Mouse (Mus musculus) limb, embryonic 12.5 days (tissue): Measurements from ENCODE around the gene Fam206a. TPM values are rescaled to one million over a fixed set of nuclear protein-coding genes. Genes with fewer than 3 reads are reported as not detected.

Source experiments
- ATAC-seq: fragments of 200-750 bp; cut with Nextera tagmentation; 2 replicates; pipeline ENCODE4 v1.8.0; 2017; ENCODE audit warnings: low read depth, moderate TSS enrichment; ENCODE audit not compliant: insufficient number of reproducible peaks, insufficient read depth, low FRiP score, low TSS enrichment
- H3K27ac ChIP-seq: fragments of 300-500 bp; sonication (generic); 2 replicates; pipeline ENCODE4 v1.5.1; 2016; ENCODE audit warnings: mild to moderate bottlenecking, moderate library complexity
- H3K27me3 ChIP-seq: fragments of 300-500 bp; sonication (generic); 2 replicates; pipeline ENCODE4 v1.6.1; 2016; ENCODE audit warnings: mild to moderate bottlenecking, moderate library complexity
- H3K36me3 ChIP-seq: fragments of 300-500 bp; sonication (generic); 2 replicates; pipeline ENCODE4 v1.6.1; 2016; ENCODE audit warnings: mild to moderate bottlenecking, moderate library complexity
- H3K4me1 ChIP-seq: fragments of 300-500 bp; sonication (generic); replicated peaks from 2 replicates; pipeline ENCODE4 v1.6.1; 2016
- H3K4me2 ChIP-seq: fragments of 300-500 bp; sonication (generic); 2 replicates; pipeline ENCODE4 v1.6.1; 2016; ENCODE audit warnings: mild to moderate bottlenecking, moderate library complexity
- H3K4me3 ChIP-seq: fragments of 300-500 bp; sonication (generic); replicated peaks from 2 replicates; pipeline ENCODE4 v1.5.1; 2016; ENCODE audit warnings: mild to moderate bottlenecking
- H3K9ac ChIP-seq: fragments of 300-500 bp; sonication (generic); replicated peaks from 2 replicates; pipeline ENCODE4 v1.6.1; 2016; ENCODE audit warnings: mild to moderate bottlenecking, moderate library complexity
- H3K9me3 ChIP-seq: fragments of 300-500 bp; sonication (generic); 2 replicates; pipeline ENCODE4 v1.6.1; 2016; ENCODE audit warnings: mild to moderate bottlenecking, moderate library complexity
- WGBS: fragments of 180-500 bp; shearing (Covaris S2); methylation state at CpG from one replicate; pipeline ENCODE4 v1.1.7; 2016; 5-methylcytosine and 5-hydroxymethylcytosine counted together
- polyA plus RNA-seq: library from polyadenylated mRNA; unstranded; fragments of >200 nt; fragmentation: Nextera tagmentation; extraction: Ambion mirVana; gene quantifications from 2 replicates; pipeline ENCODE4 v1.2.1, GENCODE M21; 2016

Fam206a gene
- polyA plus RNA-seq, 1 experiment from 2014 or later: 21.0 TPM

DNA sequence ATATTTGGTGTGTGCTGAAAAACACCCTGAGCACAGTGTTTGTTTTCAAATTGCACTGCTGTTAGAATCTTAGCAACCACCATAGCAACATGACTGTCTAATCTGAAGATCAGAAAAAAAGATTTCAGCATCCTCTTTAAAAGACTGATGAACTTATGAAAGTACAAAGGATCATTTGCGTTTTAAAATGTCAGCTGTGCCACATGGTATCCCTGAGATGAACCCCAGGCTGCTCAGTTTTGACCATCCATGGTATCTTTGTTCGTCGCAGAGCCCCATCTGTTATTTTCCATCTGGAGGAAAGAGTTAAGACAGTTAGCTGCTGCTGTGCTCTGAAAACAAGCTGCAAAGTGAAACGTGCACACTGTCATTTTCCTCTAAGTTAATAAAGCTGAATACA is 10.0 kb downstream of the Fam206a start:
- Histone ChIP-seq H3K9me3 (no peaks in the 10 kb centered on the region), H3K27ac (no peak overlapping the region), H3K27me3 (no peaks in the 10 kb centered on the region), H3K36me3 (peaks cover 45% of the 10 kb centered on the region), H3K9ac (no peak overlapping the region), H3K4me2 (no peak overlapping the region), H3K4me1 (peaks cover 13% of the 10 kb centered on the region; the same call in 1 of the 2 replicates), H3K4me3 (no peak overlapping the region)
- ATAC-seq: no peak
- 84% methylated on average over 4 of the region's 4 CpGs for WGBS

DNA sequence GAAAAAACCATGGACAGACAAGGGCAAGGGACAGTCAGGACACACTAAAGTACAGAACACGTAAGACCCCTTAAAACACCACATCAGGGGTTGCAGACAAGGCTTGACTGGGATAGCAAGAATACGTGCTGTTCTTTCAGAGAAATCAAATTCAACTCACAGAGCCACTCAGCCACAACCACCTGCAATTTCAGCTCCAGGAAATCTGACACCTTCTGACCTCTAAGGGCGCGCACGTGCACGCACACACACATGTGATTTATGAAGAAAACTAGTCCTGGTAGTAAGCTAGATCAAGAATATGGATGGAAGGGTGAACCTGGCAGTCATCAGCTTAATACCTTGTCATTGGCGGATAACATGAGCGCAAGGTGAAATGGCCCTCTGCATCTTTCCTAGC is 13.0 kb downstream of the Fam206a start:
- H3K4me3 ChIP-seq: no peak overlapping the region
- 48% methylated on average over 8 of the region's 8 CpGs for whole genome bisulfite sequencing
- H3K27ac ChIP-seq: 0 out of 2 replicates have a peak overlapping the region, but pooled peaks have one; percentile 24
- H3K9ac ChIP-seq: no peak overlapping the region
- no peak overlapping the region for H3K4me2 ChIP-seq
- peaks cover 13% of the 10 kb centered on the region; the same call in 1 of the 2 replicates for H3K4me1 ChIP-seq
- peaks cover 31% of the 10 kb centered on the region for H3K36me3 ChIP-seq
- no peaks in the 10 kb centered on the region for H3K27me3 ChIP-seq
- H3K9me3 ChIP-seq: no peaks in the 10 kb centered on the region
- ATAC-seq: peak; percentile 30; the same call in 1 of the 2 replicates

DNA sequence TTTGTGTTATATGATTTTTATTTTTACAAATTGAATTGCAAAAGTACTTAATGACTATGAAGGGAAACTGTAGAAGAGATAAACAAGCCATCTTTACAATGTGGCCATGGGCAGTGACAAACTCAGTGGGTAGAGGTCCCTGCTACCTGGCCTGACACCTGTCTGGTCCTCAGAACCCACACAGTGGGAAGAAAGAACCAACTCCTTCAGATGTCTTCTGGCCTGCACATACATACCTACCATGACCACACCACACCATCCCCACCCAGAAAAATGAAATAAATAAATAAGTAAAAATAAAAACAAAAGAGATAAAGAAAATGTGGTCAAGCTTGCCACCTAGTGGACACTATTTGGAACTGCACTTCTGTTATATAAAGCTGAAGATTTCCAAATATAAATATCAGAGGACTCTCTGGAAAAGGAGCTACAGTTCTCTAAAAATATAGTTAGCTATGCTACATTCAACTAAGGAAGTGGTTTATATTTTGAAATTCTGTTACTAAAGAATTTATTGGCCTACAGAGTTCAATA is 17.9 kb downstream of the Fam206a start:
- Histone ChIP-seq H3K27me3 (no peaks in the 10 kb centered on the region), H3K27ac (no peak overlapping the region), H3K9ac (no peak overlapping the region), H3K36me3 (peaks cover 15% of the 10 kb centered on the region; the same call in 1 of the 2 replicates), H3K4me1 (peaks cover 7% of the 10 kb centered on the region; the same call in 1 of the 2 replicates), H3K9me3 (no peaks in the 10 kb centered on the region), H3K4me3 (no peak overlapping the region), H3K4me2 (no peak overlapping the region)
- ATAC-seq: no peak

DNA sequence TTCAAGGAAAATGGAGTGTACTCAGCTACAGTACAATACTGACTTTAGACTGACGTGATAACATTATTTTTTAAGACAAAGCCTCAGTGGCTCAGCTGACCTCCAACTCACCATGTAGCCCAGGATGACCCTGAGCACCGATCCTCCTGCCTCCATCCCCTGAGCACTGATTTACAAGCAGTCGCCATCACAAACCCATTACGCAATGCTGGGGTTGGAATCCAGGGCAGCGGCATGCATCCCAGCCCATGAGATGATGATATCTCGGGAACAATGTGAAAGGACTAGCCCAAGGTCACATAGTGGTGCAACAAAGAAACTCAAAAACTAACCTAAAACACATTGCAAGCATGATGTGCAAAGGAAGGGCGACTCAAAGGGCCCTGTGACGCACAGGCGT is 22.1 kb downstream of the Fam206a start:
- ATAC-seq: no peak
- Histone ChIP-seq H3K4me2 (no peak overlapping the region), H3K9ac (no peak overlapping the region), H3K27ac (no peak overlapping the region), H3K27me3 (no peaks in the 10 kb centered on the region), H3K9me3 (no peaks in the 10 kb centered on the region), H3K36me3 (peaks cover 33% of the 10 kb centered on the region; the same call in 1 of the 2 replicates), H3K4me3 (no peak overlapping the region), H3K4me1 (peaks cover 4% of the 10 kb centered on the region)
- WGBS: 93% methylated on average over 9 of the region's 9 CpGs

DNA sequence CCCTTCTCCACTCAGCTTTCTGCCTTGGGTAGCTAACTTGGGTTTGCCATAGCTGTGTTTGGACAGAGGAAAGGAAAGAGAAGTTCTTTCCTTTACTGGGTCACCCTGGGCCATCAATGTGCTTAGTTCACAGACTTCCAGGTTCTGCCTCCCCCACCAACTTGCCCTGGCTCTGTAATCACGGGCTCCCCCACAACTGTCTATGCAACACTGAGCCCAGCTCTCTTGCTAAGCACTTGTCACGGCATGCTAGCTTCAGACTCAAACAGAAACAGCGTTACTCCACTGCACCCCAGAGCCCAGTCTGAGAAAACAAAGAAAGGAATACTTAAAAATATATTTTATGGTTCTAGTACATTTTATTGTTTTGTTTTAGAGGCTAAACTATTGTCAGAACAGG is 26.8 kb downstream of the Fam206a start:
- 69% methylated on average over 3 of the region's 3 CpGs for WGBS
- Histone ChIP-seq H3K4me2 (no peak overlapping the region), H3K27ac (peak overlapping the region; percentile 86), H3K4me1 (peaks cover 10% of the 10 kb centered on the region), H3K9me3 (no peaks in the 10 kb centered on the region), H3K36me3 (peaks cover 59% of the 10 kb centered on the region), H3K27me3 (no peaks in the 10 kb centered on the region), H3K9ac (no peak overlapping the region), H3K4me3 (no peak overlapping the region)
- ATAC-seq: no peak

DNA sequence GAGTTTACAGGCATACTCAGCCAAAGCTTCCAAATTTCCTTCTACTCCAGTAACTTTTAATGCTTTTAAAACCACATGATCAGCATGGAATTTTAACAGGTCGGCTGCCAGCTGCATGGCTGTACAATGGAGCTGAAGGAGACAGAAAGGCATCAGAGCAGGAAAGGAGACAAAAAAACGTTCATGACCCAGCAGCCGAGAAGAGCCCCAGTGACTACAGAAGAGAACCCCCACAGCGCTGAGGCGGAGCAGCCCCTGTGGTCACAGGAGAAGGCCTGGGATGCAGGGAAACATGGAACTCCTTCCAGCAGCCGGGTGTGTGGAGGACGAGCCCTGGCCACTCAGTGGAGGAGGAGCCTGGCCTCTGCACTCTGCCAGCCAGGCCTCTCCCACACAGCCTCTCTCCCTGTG is 27.4 kb downstream of the Fam206a start:
- H3K4me1 ChIP-seq: peaks cover 10% of the 10 kb centered on the region
- no peak overlapping the region for H3K4me3 ChIP-seq
- peak overlapping the region; percentile 9; the same call in 1 of the 2 replicates for H3K4me2 ChIP-seq
- peak overlapping the region; percentile 86 for H3K27ac ChIP-seq
- H3K36me3 ChIP-seq: peaks cover 59% of the 10 kb centered on the region
- no peak overlapping the region for H3K9ac ChIP-seq
- peak; percentile 76; the same call in 1 of the 2 replicates for ATAC-seq
- no peaks in the 10 kb centered on the region for H3K27me3 ChIP-seq
- 54% methylated on average over 7 of the region's 7 CpGs for whole genome bisulfite sequencing
- no peaks in the 10 kb centered on the region for H3K9me3 ChIP-seq

DNA sequence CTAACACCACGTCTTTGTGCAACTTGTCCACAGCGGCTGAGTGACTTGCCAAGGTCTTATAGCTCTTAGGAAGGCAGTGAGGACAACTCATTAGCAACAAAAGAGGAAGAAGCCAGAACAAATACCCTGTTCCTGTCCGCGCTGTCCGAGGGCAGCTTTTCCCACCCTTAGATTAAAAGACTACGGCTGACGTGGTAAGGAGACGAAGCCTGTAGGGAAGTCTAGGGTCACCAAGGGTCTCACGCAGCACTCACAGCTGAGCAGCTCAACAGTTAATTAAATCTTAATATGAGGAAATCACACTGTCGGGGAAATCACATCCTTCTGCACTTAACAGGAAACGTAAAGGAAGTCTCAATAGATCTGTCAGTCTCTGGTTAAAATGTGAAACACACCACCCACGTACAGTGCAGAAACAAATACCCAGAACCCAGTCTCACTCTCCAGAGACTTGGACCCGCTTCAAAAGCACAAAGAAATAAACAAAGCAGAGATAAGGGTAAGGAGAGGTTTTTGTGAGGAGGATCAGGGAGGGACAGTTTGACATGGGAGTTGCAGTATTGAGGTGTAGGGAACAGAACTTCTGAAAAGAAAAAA is 29.0 kb downstream of the Fam206a start:
- H3K9ac ChIP-seq: no peak overlapping the region
- no peak overlapping the region for H3K4me2 ChIP-seq
- H3K9me3 ChIP-seq: no peaks in the 10 kb centered on the region
- H3K27me3 ChIP-seq: no peaks in the 10 kb centered on the region
- peaks cover 70% of the 10 kb centered on the region for H3K36me3 ChIP-seq
- WGBS: 52% methylated on average over 13 of the region's 13 CpGs
- ATAC-seq: no peak
- H3K27ac ChIP-seq: no peak overlapping the region
- H3K4me3 ChIP-seq: no peak overlapping the region
- H3K4me1 ChIP-seq: peaks cover 10% of the 10 kb centered on the region

DNA sequence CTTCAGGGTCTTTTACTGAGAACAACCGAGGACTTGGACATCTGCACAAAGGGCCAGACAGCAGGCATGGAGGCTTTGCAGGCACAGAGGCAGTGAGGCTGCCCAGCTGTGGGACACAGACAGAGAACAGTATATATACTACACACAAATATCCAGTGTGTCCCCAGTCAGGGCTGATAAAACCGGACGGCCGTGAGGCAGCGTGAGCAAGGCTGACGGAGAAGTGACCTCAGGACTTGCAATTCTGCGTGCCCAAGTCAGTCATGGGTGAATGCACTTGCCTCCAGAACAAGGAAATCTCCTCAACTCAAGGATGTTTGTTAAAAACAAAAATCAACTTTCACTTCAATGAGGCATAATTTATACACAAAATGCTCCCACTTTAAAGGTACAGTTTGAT is 29.9 kb downstream of the Fam206a start:
- 88% methylated on average over 7 of the region's 7 CpGs for WGBS
- H3K4me1 ChIP-seq: peaks cover 10% of the 10 kb centered on the region
- H3K36me3 ChIP-seq: peaks cover 70% of the 10 kb centered on the region
- no peak overlapping the region for H3K4me3 ChIP-seq
- H3K9me3 ChIP-seq: no peaks in the 10 kb centered on the region
- no peak for ATAC-seq
- no peak overlapping the region for H3K4me2 ChIP-seq
- no peaks in the 10 kb centered on the region for H3K27me3 ChIP-seq
- no peak overlapping the region for H3K9ac ChIP-seq
- H3K27ac ChIP-seq: no peak overlapping the region

DNA sequence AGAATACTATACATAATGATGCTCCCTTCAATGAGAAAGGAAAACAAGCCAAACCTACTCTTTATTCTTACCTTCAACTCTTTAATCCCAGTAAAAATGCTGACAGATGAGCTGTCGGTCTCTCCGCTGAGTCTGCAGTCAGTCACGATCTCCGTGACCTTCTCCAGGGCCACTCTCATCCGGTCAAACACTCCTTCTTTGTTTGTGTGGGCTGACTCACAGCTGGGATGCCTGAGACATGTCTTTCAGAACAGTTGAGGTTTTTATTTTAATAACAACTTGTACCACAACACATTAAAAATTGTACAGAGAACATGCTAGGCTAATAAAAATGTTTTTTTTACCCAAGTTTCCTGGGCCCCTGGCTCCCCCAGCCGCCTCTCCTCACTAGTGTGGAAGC is 35.5 kb downstream of the Fam206a start:
- Histone ChIP-seq H3K4me2 (no peak overlapping the region), H3K27me3 (no peaks in the 10 kb centered on the region), H3K9me3 (no peaks in the 10 kb centered on the region), H3K27ac (no peak overlapping the region), H3K4me3 (no peak overlapping the region), H3K36me3 (peaks cover 69% of the 10 kb centered on the region), H3K4me1 (no peaks in the 10 kb centered on the region), H3K9ac (no peak overlapping the region)
- 85% methylated on average over 6 of the region's 6 CpGs for WGBS
- no peak for ATAC-seq

DNA sequence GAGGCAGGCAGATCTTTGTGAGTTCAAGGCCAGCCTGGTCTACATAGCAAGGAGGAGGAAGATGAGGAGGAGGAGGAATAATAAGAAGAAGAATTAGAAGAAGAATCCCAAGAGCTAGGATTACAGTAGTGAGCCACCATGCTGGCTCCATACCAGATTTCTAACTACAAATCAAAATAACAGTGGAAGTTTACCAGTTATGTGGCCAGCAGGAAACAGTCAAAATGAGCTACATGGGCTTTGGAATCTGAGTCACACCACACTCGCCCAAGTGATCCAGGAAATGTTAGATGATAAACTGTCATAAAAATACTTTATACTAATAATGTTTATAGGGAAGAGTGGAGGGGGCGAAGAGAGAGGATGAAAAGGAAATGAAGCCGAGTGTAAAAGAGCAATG is 38.2 kb downstream of the Fam206a start:
- ATAC-seq: no peak
- H3K36me3 ChIP-seq: peaks cover 64% of the 10 kb centered on the region
- peaks cover 7% of the 10 kb centered on the region for H3K9me3 ChIP-seq
- no peak overlapping the region for H3K4me3 ChIP-seq
- no peak overlapping the region for H3K9ac ChIP-seq
- no peak overlapping the region for H3K27ac ChIP-seq
- no peaks in the 10 kb centered on the region for H3K4me1 ChIP-seq
- H3K27me3 ChIP-seq: no peaks in the 10 kb centered on the region
- WGBS: 89% methylated on average over 3 of the region's 3 CpGs
- H3K4me2 ChIP-seq: no peak overlapping the region

DNA sequence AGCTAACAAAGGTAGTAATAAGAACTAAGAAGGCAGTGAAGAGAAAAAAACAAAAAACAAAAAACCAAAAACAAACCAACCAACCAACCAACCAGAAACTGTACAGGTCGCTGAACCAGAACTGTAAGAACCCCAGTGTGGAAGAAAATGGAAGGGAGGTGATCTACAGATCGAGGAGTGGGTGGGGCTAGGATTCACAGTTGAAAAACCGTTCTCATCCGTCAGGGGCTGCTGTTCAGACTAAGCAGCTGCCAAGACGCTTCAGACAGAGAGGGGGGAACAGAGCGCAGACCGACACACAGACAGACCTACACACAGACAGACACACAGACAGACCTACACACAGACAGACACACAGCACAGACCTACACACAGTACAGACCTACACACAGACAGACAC is 40.4 kb downstream of the Fam206a start:
- peaks cover 61% of the 10 kb centered on the region for H3K36me3 ChIP-seq

DNA sequence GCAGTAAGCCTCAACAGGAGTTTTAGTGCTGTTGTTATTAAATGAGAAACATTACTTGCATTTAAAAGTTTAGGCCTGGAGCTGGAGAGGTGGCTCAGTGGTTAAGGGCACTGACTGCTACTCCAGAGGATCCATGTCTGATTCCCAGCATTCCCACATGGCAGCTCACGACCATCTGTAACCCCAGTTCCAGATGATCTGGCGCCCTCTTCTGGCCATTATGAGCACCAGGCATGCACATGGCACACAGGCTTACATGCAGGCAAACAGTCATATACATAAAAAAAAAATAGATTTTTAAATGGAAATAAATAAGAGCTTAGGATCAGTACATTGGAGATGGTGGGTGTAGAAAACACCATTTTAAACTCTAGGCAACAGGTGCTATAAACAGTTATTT is 41.8 kb downstream of the Fam206a start:
- WGBS: 88% methylated on average over 2 of the region's 2 CpGs
- no peak overlapping the region for H3K4me2 ChIP-seq
- H3K9me3 ChIP-seq: peaks cover 7% of the 10 kb centered on the region
- peaks cover 49% of the 10 kb centered on the region for H3K36me3 ChIP-seq
- H3K27ac ChIP-seq: no peak overlapping the region
- no peak for ATAC-seq
- no peaks in the 10 kb centered on the region for H3K27me3 ChIP-seq
- no peak overlapping the region for H3K4me3 ChIP-seq
- no peak overlapping the region for H3K9ac ChIP-seq
- no peaks in the 10 kb centered on the region for H3K4me1 ChIP-seq

More for the DNA sequence above, 40.4 kb downstream of the Fam206a start:
- peaks cover 7% of the 10 kb centered on the region for H3K9me3 ChIP-seq
- 86% methylated on average over 7 of the region's 7 CpGs for WGBS
- no peaks in the 10 kb centered on the region for H3K4me1 ChIP-seq
- H3K9ac ChIP-seq: no peak overlapping the region
- no peak overlapping the region for H3K4me2 ChIP-seq
- H3K27ac ChIP-seq: no peak overlapping the region
- H3K27me3 ChIP-seq: no peaks in the 10 kb centered on the region
- ATAC-seq: no peak
- H3K4me3 ChIP-seq: no peak overlapping the region
